Mouse (Mus musculus): Measurements from ENCODE around the gene Figla. TPM values are rescaled to one million over a fixed set of nuclear protein-coding genes. Genes with fewer than 3 reads are reported as not detected.

Gene Figla
- polyA plus RNA-seq, 1 experiment from 2014 or later: not detected

- Histone ChIP-seq H3K27ac (ENCODE audit: low read depth) (no peak overlapping the region), H3K9ac (ENCODE audit: low read length) (no peak overlapping the region), H3K4me1 (replicated peaks; ENCODE audit: control insufficient read depth, insufficient read depth, low read length) (no peaks in the 10 kb centered on the region), H3K4me2 (ENCODE audit: low read length) (no peak overlapping the region), H3K9me3 (ENCODE audit: control insufficient read depth, low read length) (no peaks in the 10 kb centered on the region), H3K4me3 (ENCODE audit: low read depth, low read length) (no peak overlapping the region), H3K36me3 (ENCODE audit: control insufficient read depth, insufficient read depth, low read length) (no peaks in the 10 kb centered on the region), H3K27me3 (replicated peaks; ENCODE audit: control insufficient read depth, insufficient read depth, low read length) (no peaks in the 10 kb centered on the region)
- 50% methylated on average over 4 of the region's 4 CpGs for WGBS
- DNase-seq (ENCODE audit: low spot score) (no peak), ATAC-seq (replicated peaks; ENCODE audit: low FRiP score, low TSS enrichment, low read depth) (no peak)
Observed at GRCm38 (mm10) chr6:86019415-86020237, 3.7 kb downstream of the Figla start.

- 48% methylated on average over 3 of the region's 3 CpGs for WGBS
Observed at GRCm38 (mm10) chr6:86020948-86021347, 5.0 kb downstream of the Figla start.

GRCm38 (mm10) chr6:86026632-86027292, 10.8 kb downstream of the Figla start:
- 81% methylated on average over 8 of the region's 8 CpGs for WGBS
- no peak overlapping the region for H3K4me3 ChIP-seq (ENCODE audit: low read depth, low read length)
- 0 out of 2 replicates have a peak, but pooled peaks cover 3% of the 10 kb centered on the region for H3K4me1 ChIP-seq (replicated peaks; ENCODE audit: control insufficient read depth, insufficient read depth, low read length)
- DNase-seq (ENCODE audit: low spot score) (no peak), ATAC-seq (replicated peaks; ENCODE audit: low FRiP score, low TSS enrichment, low read depth) (no peak)
- no peak overlapping the region for H3K27ac ChIP-seq (ENCODE audit: low read depth)
- peaks cover 18% of the 10 kb centered on the region for H3K27me3 ChIP-seq (replicated peaks; ENCODE audit: control insufficient read depth, insufficient read depth, low read length)
- no peaks in the 10 kb centered on the region for H3K9me3 ChIP-seq (ENCODE audit: control insufficient read depth, low read length)
- no peak overlapping the region for H3K4me2 ChIP-seq (ENCODE audit: low read length)
- H3K9ac ChIP-seq (ENCODE audit: low read length): no peak overlapping the region
- H3K36me3 ChIP-seq (ENCODE audit: control insufficient read depth, insufficient read depth, low read length): no peaks in the 10 kb centered on the region

More at GRCm38 (mm10) chr6:86020948-86021347, 5.0 kb downstream of the Figla start:
- H3K27ac ChIP-seq (ENCODE audit: low read depth): no peak overlapping the region
- ATAC-seq (replicated peaks; ENCODE audit: low FRiP score, low TSS enrichment, low read depth) (no peak), DNase-seq (ENCODE audit: low spot score) (peak; percentile 60)
- H3K4me2 ChIP-seq (ENCODE audit: low read length): no peak overlapping the region
- H3K4me3 ChIP-seq (ENCODE audit: low read depth, low read length): no peak overlapping the region
- H3K36me3 ChIP-seq (ENCODE audit: control insufficient read depth, insufficient read depth, low read length): no peaks in the 10 kb centered on the region
- no peaks in the 10 kb centered on the region for H3K4me1 ChIP-seq (replicated peaks; ENCODE audit: control insufficient read depth, insufficient read depth, low read length)
- no peak overlapping the region for H3K9ac ChIP-seq (ENCODE audit: low read length)
- H3K27me3 ChIP-seq (replicated peaks; ENCODE audit: control insufficient read depth, insufficient read depth, low read length): no peaks in the 10 kb centered on the region
- no peaks in the 10 kb centered on the region for H3K9me3 ChIP-seq (ENCODE audit: control insufficient read depth, low read length)

- DNase-seq (ENCODE audit: low spot score) (no peak), ATAC-seq (replicated peaks; ENCODE audit: low FRiP score, low TSS enrichment, low read depth) (no peak)
- H3K4me3 ChIP-seq (ENCODE audit: low read depth, low read length): peak overlapping the region; percentile 44; the same call in 1 of the 2 replicates
- no peak overlapping the region for H3K27ac ChIP-seq (ENCODE audit: low read depth)
- 0 out of 2 replicates have a peak, but pooled peaks cover 3% of the 10 kb centered on the region for H3K4me1 ChIP-seq (replicated peaks; ENCODE audit: control insufficient read depth, insufficient read depth, low read length)
- H3K9ac ChIP-seq (ENCODE audit: low read length): peak overlapping the region; percentile 40; the same call in 1 of the 2 replicates
- peaks cover 18% of the 10 kb centered on the region for H3K27me3 ChIP-seq (replicated peaks; ENCODE audit: control insufficient read depth, insufficient read depth, low read length)
- H3K4me2 ChIP-seq (ENCODE audit: low read length): peak overlapping the region; percentile 76
- no peaks in the 10 kb centered on the region for H3K36me3 ChIP-seq (ENCODE audit: control insufficient read depth, insufficient read depth, low read length)
- no peaks in the 10 kb centered on the region for H3K9me3 ChIP-seq (ENCODE audit: control insufficient read depth, low read length)
- 71% methylated on average over 2 of the region's 2 CpGs for WGBS
Observed at GRCm38 (mm10) chr6:86028150-86028549, 12.2 kb downstream of the Figla start.

GRCm38 (mm10) chr6:86028601-86029322, 12.8 kb downstream of the Figla start, which contains the start of gene Add2:
Add2 (plus strand) TSS chr6:86028681.
- DNase-seq (ENCODE audit: low spot score): peak; percentile 73
- no peaks in the 10 kb centered on the region for H3K9me3 ChIP-seq (ENCODE audit: control insufficient read depth, low read length)
- H3K36me3 ChIP-seq (ENCODE audit: control insufficient read depth, insufficient read depth, low read length): no peaks in the 10 kb centered on the region
- peak within 1 kb of the TSS; percentile 44 for H3K4me3 ChIP-seq (ENCODE audit: low read depth, low read length)
- peak within 1 kb of the TSS; percentile 40 for H3K9ac ChIP-seq (ENCODE audit: low read length)
- H3K4me2 ChIP-seq (ENCODE audit: low read length): peak within 1 kb of the TSS; percentile 76
- ATAC-seq (replicated peaks; ENCODE audit: low FRiP score, low TSS enrichment, low read depth): peak; percentile 85
- H3K27me3 ChIP-seq (replicated peaks; ENCODE audit: control insufficient read depth, insufficient read depth, low read length): peaks cover 18% of the 10 kb centered on the region
- H3K27ac ChIP-seq (ENCODE audit: low read depth): no peak within 1 kb of the TSS
- WGBS: 1% methylated on average over 56 of the region's 56 CpGs
- H3K4me1 ChIP-seq (replicated peaks; ENCODE audit: control insufficient read depth, insufficient read depth, low read length): 0 out of 2 replicates have a peak, but pooled peaks cover 3% of the 10 kb centered on the region

- Histone ChIP-seq H3K9ac (ENCODE audit: low read length) (peak overlapping the region; percentile 40), H3K9me3 (ENCODE audit: control insufficient read depth, low read length) (no peaks in the 10 kb centered on the region), H3K27me3 (replicated peaks; ENCODE audit: control insufficient read depth, insufficient read depth, low read length) (peaks cover 18% of the 10 kb centered on the region), H3K27ac (ENCODE audit: low read depth) (no peak overlapping the region), H3K4me2 (ENCODE audit: low read length) (peak overlapping the region; percentile 76), H3K36me3 (ENCODE audit: control insufficient read depth, insufficient read depth, low read length) (no peaks in the 10 kb centered on the region), H3K4me1 (replicated peaks; ENCODE audit: control insufficient read depth, insufficient read depth, low read length) (0 out of 2 replicates have a peak, but pooled peaks cover 3% of the 10 kb centered on the region), H3K4me3 (ENCODE audit: low read depth, low read length) (peak overlapping the region; percentile 44)
- DNase-seq (ENCODE audit: low spot score) (no peak), ATAC-seq (replicated peaks; ENCODE audit: low FRiP score, low TSS enrichment, low read depth) (no peak)
- WGBS: 15% methylated on average over 6 of the region's 6 CpGs
Observed at GRCm38 (mm10) chr6:86029323-86029713, 13.3 kb downstream of the Figla start.

GRCm38 (mm10) chr6:86031527-86031926, 15.6 kb downstream of the Figla start:
- no peak overlapping the region for H3K4me2 ChIP-seq (ENCODE audit: low read length)
- ATAC-seq (replicated peaks; ENCODE audit: low FRiP score, low TSS enrichment, low read depth) (no peak), DNase-seq (ENCODE audit: low spot score) (no peak)
- no peak overlapping the region for H3K27ac ChIP-seq (ENCODE audit: low read depth)
- no peaks in the 10 kb centered on the region for H3K9me3 ChIP-seq (ENCODE audit: control insufficient read depth, low read length)
- no peaks in the 10 kb centered on the region for H3K36me3 ChIP-seq (ENCODE audit: control insufficient read depth, insufficient read depth, low read length)
- peaks cover 18% of the 10 kb centered on the region for H3K27me3 ChIP-seq (replicated peaks; ENCODE audit: control insufficient read depth, insufficient read depth, low read length)
- H3K4me1 ChIP-seq (replicated peaks; ENCODE audit: control insufficient read depth, insufficient read depth, low read length): 0 out of 2 replicates have a peak, but pooled peaks cover 3% of the 10 kb centered on the region
- 86% methylated on average over 2 of the region's 2 CpGs for WGBS
- no peak overlapping the region for H3K9ac ChIP-seq (ENCODE audit: low read length)
- H3K4me3 ChIP-seq (ENCODE audit: low read depth, low read length): no peak overlapping the region

GRCm38 (mm10) chr6:86033635-86034034, 17.7 kb downstream of the Figla start:
- Histone ChIP-seq H3K27me3 (replicated peaks; ENCODE audit: control insufficient read depth, insufficient read depth, low read length) (peaks cover 10% of the 10 kb centered on the region), H3K4me1 (replicated peaks; ENCODE audit: control insufficient read depth, insufficient read depth, low read length) (0 out of 2 replicates have a peak, but pooled peaks cover 3% of the 10 kb centered on the region), H3K36me3 (ENCODE audit: control insufficient read depth, insufficient read depth, low read length) (no peaks in the 10 kb centered on the region), H3K27ac (ENCODE audit: low read depth) (no peak overlapping the region), H3K9me3 (ENCODE audit: control insufficient read depth, low read length) (no peaks in the 10 kb centered on the region), H3K4me3 (ENCODE audit: low read depth, low read length) (no peak overlapping the region), H3K4me2 (ENCODE audit: low read length) (no peak overlapping the region), H3K9ac (ENCODE audit: low read length) (no peak overlapping the region)
- DNase-seq (ENCODE audit: low spot score) (no peak), ATAC-seq (replicated peaks; ENCODE audit: low FRiP score, low TSS enrichment, low read depth) (no peak)
- WGBS: 73% methylated on average over 1 of the region's 1 CpGs

All from intestine, embryonic 14.5 days (tissue).